Mouse (Mus musculus): ENCODE measurements at regions not wholly inside any gene's neighbourhood (a gene's known extent, or its start where the extent isn't known, plus 50 kb on each side); places are given as distances from the start of the nearest gene placed in this dataset.

- POLR2A ChIA-PET = no interaction called here
- CTCF ChIA-PET = no interaction called here
Observed at GRCm38 (mm10) chr3:141279041-141279554, 66.9 kb upstream of the Pdha2 start.

- ChIA-PET POLR2A (no interaction called here), CTCF (no interaction called here)
Observed at GRCm38 (mm10) chr3:141293802-141294201, 81.6 kb upstream of the Pdha2 start.

- POLR2A ChIA-PET = no interaction called here
- CTCF ChIA-PET = no interaction called here
Observed at GRCm38 (mm10) chr3:141296897-141297296, 84.7 kb upstream of the Pdha2 start.

GRCm38 (mm10) chr3:141299749-141300148 is 87.6 kb upstream of the Pdha2 start:
- CTCF ChIA-PET = no interaction called here
- POLR2A ChIA-PET = no interaction called here

GRCm38 (mm10) chr3:141333517-141334113 is 121.5 kb upstream of the Pdha2 start:
- ChIA-PET CTCF (no interaction called here), POLR2A (no interaction called here)

GRCm38 (mm10) chr3:141338224-141338982 is 126.2 kb upstream of the Pdha2 start:
- ChIA-PET POLR2A (no interaction called here), CTCF (no interaction called here)

- POLR2A ChIA-PET = no interaction called here
Observed at GRCm38 (mm10) chr3:141353961-141354360, 111.1 kb upstream of the Unc5c start.

GRCm38 (mm10) chr3:141393005-141393404 is 72.0 kb upstream of the Unc5c start:
- CTCF ChIA-PET = no interaction called here

More at GRCm38 (mm10) chr3:141353961-141354360, 111.1 kb upstream of the Unc5c start:
- CTCF ChIA-PET = no interaction called here

GRCm38 (mm10) chr3:141398214-141398613 is 66.8 kb upstream of the Unc5c start:
- CTCF ChIA-PET = no interaction called here
- POLR2A ChIA-PET = interaction anchor here in 1 of 4 experiments (0.5 kb wide), 1 partner anchor 284 kb away, joined by 3 read pairs; no protein-coding TSS in a partner anchor

More at GRCm38 (mm10) chr3:141393005-141393404, 72.0 kb upstream of the Unc5c start:
- POLR2A ChIA-PET = no interaction called here
